Mouse (Mus musculus): ENCODE results near the gene Crispld2.

Crispld2 gene

GRCm38 (mm10) chr8:119992249-119992648, at the start of gene Crispld2:
TSS of gene Crispld2 (plus strand) at chr8:119992438.
- peak; percentile 81 to 83 for DNase-seq

- DNase-seq: peak in 1 of 2 experiments; percentile 51
Observed at GRCm38 (mm10) chr8:119943616-119944015, 48.6 kb upstream of the Crispld2 start.

- peak; percentile 90 to 91 for DNase-seq
Observed at GRCm38 (mm10) chr8:119944096-119944811, 48.0 kb upstream of the Crispld2 start.

GRCm38 (mm10) chr8:119946326-119946865, 45.8 kb upstream of the Crispld2 start:
- DNase-seq: no peak

GRCm38 (mm10) chr8:119947653-119948052, 44.6 kb upstream of the Crispld2 start:
- DNase-seq: no peak

- DNase-seq: no peak
Observed at GRCm38 (mm10) chr8:119948340-119948739, 43.9 kb upstream of the Crispld2 start.

GRCm38 (mm10) chr8:119952282-119952681, 40.0 kb upstream of the Crispld2 start:
- no peak for DNase-seq

- DNase-seq: no peak
Observed at GRCm38 (mm10) chr8:119952747-119953146, 39.5 kb upstream of the Crispld2 start.

GRCm38 (mm10) chr8:119955333-119955732, 36.9 kb upstream of the Crispld2 start:
- no peak for DNase-seq

- no peak for DNase-seq
Observed at GRCm38 (mm10) chr8:119958076-119958475, 34.2 kb upstream of the Crispld2 start.

- DNase-seq: peak; percentile 85 to 88
Observed at GRCm38 (mm10) chr8:119960531-119961104, 31.6 kb upstream of the Crispld2 start.

GRCm38 (mm10) chr8:119964859-119965258, 27.4 kb upstream of the Crispld2 start:
- no peak for DNase-seq

GRCm38 (mm10) chr8:119967435-119967834, 24.8 kb upstream of the Crispld2 start:
- DNase-seq: no peak

GRCm38 (mm10) chr8:119970169-119970568, 22.1 kb upstream of the Crispld2 start:
- no peak for DNase-seq

- no peak for DNase-seq
Observed at GRCm38 (mm10) chr8:119972558-119972957, 19.7 kb upstream of the Crispld2 start.

- peak; percentile 42 to 56 for DNase-seq
Observed at GRCm38 (mm10) chr8:119978770-119979381, 13.4 kb upstream of the Crispld2 start.

- no peak for DNase-seq
Observed at GRCm38 (mm10) chr8:119981253-119981652, 11.0 kb upstream of the Crispld2 start.

- DNase-seq: peak in 1 of 2 experiments; percentile 35
Observed at GRCm38 (mm10) chr8:119984085-119984484, 8.2 kb upstream of the Crispld2 start.

- no peak for DNase-seq
Observed at GRCm38 (mm10) chr8:119986174-119986573, 6.1 kb upstream of the Crispld2 start.

- peak; percentile 49 to 50 for DNase-seq
Observed at GRCm38 (mm10) chr8:119988087-119988486, 4.2 kb upstream of the Crispld2 start.

GRCm38 (mm10) chr8:119994114-119994513, 1.9 kb downstream of the Crispld2 start:
- no peak for DNase-seq

- DNase-seq: no peak
Observed at GRCm38 (mm10) chr8:119994556-119994955, 2.3 kb downstream of the Crispld2 start.

- no peak for DNase-seq
Observed at GRCm38 (mm10) chr8:119997266-119997665, 5.0 kb downstream of the Crispld2 start.

- no peak for DNase-seq
Observed at GRCm38 (mm10) chr8:120000461-120000860, 8.2 kb downstream of the Crispld2 start.

Measured in cerebellum, postnatal 14 days (tissue).